Mouse (Mus musculus): ENCODE results near the gene Sgpl1. TPM values are rescaled to one million over a fixed set of nuclear protein-coding genes. Genes with fewer than 3 reads are reported as not detected.

The Sgpl1 gene
- polyA plus RNA-seq, 1 experiment from 2014 or later, result 39.0 TPM

DNA sequence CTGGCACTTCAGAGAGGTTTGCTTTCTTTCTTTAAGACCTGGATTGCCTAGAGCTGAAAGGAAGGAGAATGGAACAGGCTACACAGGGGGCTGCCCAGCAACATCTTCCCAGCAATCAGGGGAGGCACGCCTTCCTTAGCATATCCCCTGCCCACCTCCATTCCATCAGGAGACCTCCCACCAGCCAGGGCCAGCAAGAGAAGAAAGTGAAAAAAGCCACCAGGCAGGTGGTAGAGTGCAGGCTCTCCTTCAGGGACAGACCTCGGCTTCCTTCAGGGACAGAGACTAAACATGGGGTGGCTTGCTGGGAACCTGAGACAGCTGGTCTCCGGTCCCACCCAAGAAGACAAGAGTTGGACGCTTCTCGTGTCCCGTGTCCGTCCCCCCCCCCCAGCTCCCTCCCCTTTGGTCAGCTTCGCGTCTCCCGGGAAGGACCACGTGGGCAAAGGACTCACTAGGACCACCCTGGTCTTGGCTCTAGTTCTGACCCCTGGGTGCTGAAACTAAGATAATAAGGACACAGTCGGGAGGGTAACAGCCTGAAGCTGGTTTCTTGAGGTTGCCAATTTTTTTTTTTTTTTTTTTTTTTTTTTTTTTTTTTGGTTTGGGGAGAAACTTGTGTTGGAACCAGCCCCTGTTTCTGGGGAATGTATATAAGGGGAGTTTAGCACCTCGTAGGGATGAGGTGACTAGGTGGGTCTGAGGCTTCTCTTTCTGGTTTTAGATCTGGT is 27.4 kb upstream of the Sgpl1 start:
- no peaks in the 10 kb centered on the region for H3K36me3 ChIP-seq
- 0 out of 2 replicates have a peak, but pooled peaks cover 5% of the 10 kb centered on the region for H3K27me3 ChIP-seq (replicated peaks)
- H3K9me3 ChIP-seq (replicated peaks), result no peaks in the 10 kb centered on the region
- H3K9ac ChIP-seq (replicated peaks), result no peak overlapping the region
- WGBS, result 39% methylated on average over 13 of the region's 13 CpGs
- H3K27ac ChIP-seq (replicated peaks), result no peak overlapping the region
- H3K4me2 ChIP-seq, result no peak overlapping the region
- H3K4me1 ChIP-seq, result peaks cover 3% of the 10 kb centered on the region; the same call in 1 of the 2 replicates
- ATAC-seq (ENCODE audit: low FRiP score), result no peak
- no peak overlapping the region for H3K4me3 ChIP-seq (replicated peaks)

DNA sequence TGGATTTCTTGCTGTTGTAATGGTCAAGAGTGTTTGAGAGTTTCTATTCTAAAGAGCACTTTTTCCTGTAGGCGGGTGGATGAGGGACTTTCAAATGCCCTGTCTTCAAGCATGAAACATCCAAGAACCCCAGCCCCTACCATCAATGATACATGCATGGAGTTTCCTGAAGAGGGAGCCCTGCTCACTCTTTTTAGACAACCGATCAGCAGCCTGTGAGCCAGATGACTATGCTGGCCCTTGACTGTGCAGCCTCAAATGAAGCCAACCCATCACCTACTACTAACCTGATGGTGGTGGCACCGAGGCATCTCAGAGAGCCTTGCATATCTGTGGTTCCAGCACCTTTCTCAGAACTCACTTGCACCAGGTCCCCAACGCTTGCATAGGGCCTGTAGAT is 25.0 kb upstream of the Sgpl1 start:
- Histone ChIP-seq H3K36me3 (no peaks in the 10 kb centered on the region), H3K27ac (replicated peaks) (no peak overlapping the region), H3K9ac (replicated peaks) (no peak overlapping the region), H3K4me3 (replicated peaks) (no peak overlapping the region), H3K4me2 (no peak overlapping the region), H3K27me3 (replicated peaks) (0 out of 2 replicates have a peak, but pooled peaks cover 5% of the 10 kb centered on the region), H3K9me3 (replicated peaks) (no peaks in the 10 kb centered on the region), H3K4me1 (peaks cover 3% of the 10 kb centered on the region; the same call in 1 of the 2 replicates)
- ATAC-seq (ENCODE audit: low FRiP score), result no peak
- WGBS, result 88% methylated on average over 4 of the region's 4 CpGs

DNA sequence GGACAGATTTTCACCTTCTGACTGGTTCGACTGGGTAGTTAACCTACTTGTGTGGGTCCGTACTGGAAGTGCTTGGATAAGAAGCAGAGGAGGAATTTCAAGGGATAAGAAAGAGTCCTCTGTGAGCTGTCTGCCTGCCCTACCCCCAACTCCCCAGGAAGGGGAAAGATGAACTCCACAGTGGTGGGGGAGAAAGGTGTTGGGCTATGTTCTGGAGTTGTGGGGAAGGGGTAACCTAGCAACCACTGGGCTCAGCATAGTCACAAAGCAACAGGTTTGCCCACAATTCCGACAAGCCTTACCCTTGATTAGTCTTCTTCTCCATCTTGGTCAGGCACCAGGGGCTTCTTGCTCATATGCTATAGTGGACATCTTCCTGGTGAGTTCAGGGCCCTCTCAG is 24.2 kb upstream of the Sgpl1 start, which contains the start of gene Tbata:
Gene Tbata (plus strand): TSS at position 301 of the 400 bp plus-strand sequence.
- WGBS, result 65% methylated on average over 3 of the region's 3 CpGs
- Histone ChIP-seq H3K27me3 (replicated peaks) (0 out of 2 replicates have a peak, but pooled peaks cover 3% of the 10 kb centered on the region), H3K36me3 (no peaks in the 10 kb centered on the region), H3K9ac (replicated peaks) (no peak within 1 kb of the TSS), H3K27ac (replicated peaks) (no peak within 1 kb of the TSS), H3K4me3 (replicated peaks) (no peak within 1 kb of the TSS), H3K4me1 (peaks cover 3% of the 10 kb centered on the region; the same call in 1 of the 2 replicates), H3K9me3 (replicated peaks) (no peaks in the 10 kb centered on the region), H3K4me2 (no peak within 1 kb of the TSS)
- no peak for ATAC-seq (ENCODE audit: low FRiP score)

DNA sequence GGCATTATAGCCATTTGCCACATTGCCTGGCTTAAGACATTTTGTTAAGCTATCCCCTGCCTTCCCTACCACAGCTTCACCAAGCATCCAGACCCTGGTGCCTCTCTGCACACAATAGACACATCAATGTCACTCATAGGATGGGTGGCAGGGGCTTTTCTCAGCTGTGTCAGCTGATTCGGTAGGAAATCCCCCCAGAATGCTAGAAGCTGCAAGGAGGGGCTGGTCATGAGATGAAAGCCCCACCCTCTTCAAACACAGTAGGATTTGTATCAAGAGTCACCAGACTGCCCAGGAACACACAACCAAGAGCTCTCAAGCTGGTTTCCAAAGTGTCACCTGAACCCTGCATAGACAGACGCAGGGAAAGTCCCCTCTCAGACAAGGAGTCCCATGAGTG is 20.9 kb upstream of the Sgpl1 start:
- Histone ChIP-seq H3K9ac (replicated peaks) (no peak overlapping the region), H3K4me2 (no peak overlapping the region), H3K9me3 (replicated peaks) (no peaks in the 10 kb centered on the region), H3K27me3 (replicated peaks) (no peaks in the 10 kb centered on the region), H3K36me3 (no peaks in the 10 kb centered on the region), H3K4me3 (replicated peaks) (no peak overlapping the region), H3K4me1 (no peaks in the 10 kb centered on the region), H3K27ac (replicated peaks) (no peak overlapping the region)
- ATAC-seq (ENCODE audit: low FRiP score), result no peak
- 82% methylated on average over 2 of the region's 2 CpGs for WGBS

DNA sequence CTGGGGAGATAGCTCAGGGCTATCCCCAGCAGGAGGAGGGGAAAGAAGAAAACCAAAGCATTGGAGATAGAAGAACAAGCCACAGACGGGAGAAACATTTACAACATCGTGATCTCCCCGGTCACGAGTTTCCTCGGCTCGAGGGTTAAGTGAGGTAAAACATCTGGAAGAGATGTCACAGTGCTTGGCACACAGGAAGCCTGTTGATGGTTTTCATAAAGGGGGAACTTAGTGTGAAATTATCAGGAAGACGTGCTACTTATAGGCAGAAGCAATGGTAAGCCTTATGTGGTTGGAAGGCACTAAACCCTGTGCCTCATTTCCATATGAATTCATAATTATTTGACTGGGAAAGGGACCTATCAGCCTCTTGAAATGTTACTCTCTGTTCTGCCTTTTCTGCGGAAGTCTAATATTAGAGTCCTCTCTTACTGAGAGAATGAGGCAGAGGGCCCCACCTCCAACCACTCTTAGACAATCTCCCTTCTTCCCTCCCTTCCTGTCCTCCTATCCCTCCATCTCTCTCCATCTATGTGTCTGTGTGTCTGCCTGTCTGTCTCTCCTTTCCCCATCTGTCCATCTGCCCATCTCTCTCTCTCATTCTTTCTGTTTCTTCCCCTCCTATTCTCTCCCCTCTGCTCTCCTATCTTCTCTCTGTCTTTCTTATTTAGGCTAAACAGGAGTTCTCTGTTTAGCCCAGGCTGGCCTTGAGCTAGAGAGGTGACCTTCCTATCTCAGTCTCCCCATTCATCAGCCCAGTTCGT is 20.0 kb upstream of the Sgpl1 start:
- H3K4me2 ChIP-seq, result no peak overlapping the region
- H3K4me1 ChIP-seq, result no peaks in the 10 kb centered on the region
- no peak overlapping the region for H3K9ac ChIP-seq (replicated peaks)
- H3K27me3 ChIP-seq (replicated peaks), result no peaks in the 10 kb centered on the region
- H3K4me3 ChIP-seq (replicated peaks), result no peak overlapping the region
- ATAC-seq (ENCODE audit: low FRiP score), result no peak
- H3K27ac ChIP-seq (replicated peaks), result no peak overlapping the region
- H3K36me3 ChIP-seq, result no peaks in the 10 kb centered on the region
- no peaks in the 10 kb centered on the region for H3K9me3 ChIP-seq (replicated peaks)
- 72% methylated on average over 9 of the region's 9 CpGs for WGBS

DNA sequence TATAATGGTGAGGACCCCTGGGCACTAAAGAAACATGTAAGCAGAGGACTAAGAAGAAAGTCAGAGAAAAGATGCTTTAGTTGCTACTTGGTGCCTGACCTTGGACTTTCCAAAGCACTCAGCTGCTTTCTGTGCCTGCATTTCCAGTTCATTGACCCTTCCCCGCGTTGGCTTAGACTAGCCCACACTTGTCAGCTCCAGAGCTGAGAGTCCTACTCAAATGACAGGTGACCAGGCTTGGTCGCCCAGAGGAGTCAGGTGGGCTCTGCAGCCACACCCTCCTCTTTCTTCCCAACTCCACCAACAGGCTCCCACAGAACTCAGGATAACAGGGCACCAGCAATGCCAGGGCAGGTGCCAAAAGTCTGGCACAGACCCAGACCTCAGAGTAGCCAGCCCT is 14.9 kb upstream of the Sgpl1 start:
- H3K9me3 ChIP-seq (replicated peaks), result no peaks in the 10 kb centered on the region
- H3K9ac ChIP-seq (replicated peaks), result no peak overlapping the region
- ATAC-seq (ENCODE audit: low FRiP score), result no peak
- H3K4me3 ChIP-seq (replicated peaks), result no peak overlapping the region
- 72% methylated on average over 3 of the region's 3 CpGs for WGBS
- H3K27ac ChIP-seq (replicated peaks), result no peak overlapping the region
- no peak overlapping the region for H3K4me2 ChIP-seq
- H3K4me1 ChIP-seq, result no peaks in the 10 kb centered on the region
- no peaks in the 10 kb centered on the region for H3K27me3 ChIP-seq (replicated peaks)
- H3K36me3 ChIP-seq, result no peaks in the 10 kb centered on the region

DNA sequence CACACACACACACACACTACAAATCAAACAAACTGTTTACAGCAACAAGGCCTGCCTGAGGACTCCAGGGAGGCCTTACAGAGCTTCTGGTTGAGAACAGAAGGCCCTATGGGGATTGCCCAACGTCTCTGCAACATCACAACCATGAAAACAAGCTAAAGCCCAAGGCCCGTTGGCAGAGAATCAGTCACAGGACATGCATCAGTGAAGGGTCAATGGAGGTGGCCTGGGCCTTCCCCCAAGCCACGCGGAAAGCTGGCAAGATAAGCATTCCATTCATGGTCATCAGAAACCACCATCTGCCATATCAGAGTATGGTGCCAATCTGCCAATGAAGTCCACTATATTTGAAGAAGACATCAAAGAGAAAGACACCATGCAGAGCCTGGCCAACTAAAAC is 13.2 kb upstream of the Sgpl1 start:
- no peak overlapping the region for H3K4me2 ChIP-seq
- no peaks in the 10 kb centered on the region for H3K4me1 ChIP-seq
- H3K36me3 ChIP-seq, result no peaks in the 10 kb centered on the region
- H3K27ac ChIP-seq (replicated peaks), result no peak overlapping the region
- H3K9me3 ChIP-seq (replicated peaks), result no peaks in the 10 kb centered on the region
- H3K9ac ChIP-seq (replicated peaks), result no peak overlapping the region
- WGBS, result 83% methylated on average over 4 of the region's 4 CpGs
- no peak for ATAC-seq (ENCODE audit: low FRiP score)
- H3K27me3 ChIP-seq (replicated peaks), result no peaks in the 10 kb centered on the region
- H3K4me3 ChIP-seq (replicated peaks), result no peak overlapping the region

DNA sequence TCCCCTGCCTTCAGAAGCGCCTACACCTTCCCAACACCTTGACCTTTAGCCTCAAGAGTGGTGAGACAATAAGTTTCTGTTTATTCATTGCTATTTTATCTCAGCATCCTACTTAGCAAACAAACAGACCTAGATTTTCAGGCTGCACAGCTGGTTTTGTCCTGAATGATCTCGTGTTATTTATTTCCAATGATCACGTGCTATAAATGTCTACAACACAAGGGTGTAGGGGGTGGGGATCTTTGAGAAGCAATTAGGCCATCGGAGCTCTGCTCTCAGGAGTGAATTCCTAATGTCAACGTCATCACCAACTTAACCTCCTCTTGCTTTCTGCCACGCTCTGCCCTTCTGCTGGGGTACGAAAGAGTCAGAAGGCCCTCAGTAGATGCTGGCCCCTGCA is 12.6 kb upstream of the Sgpl1 start:
- Histone ChIP-seq H3K9me3 (replicated peaks) (no peaks in the 10 kb centered on the region), H3K36me3 (no peaks in the 10 kb centered on the region), H3K27me3 (replicated peaks) (no peaks in the 10 kb centered on the region), H3K4me3 (replicated peaks) (no peak overlapping the region), H3K27ac (replicated peaks) (no peak overlapping the region), H3K4me1 (no peaks in the 10 kb centered on the region), H3K4me2 (no peak overlapping the region), H3K9ac (replicated peaks) (no peak overlapping the region)
- ATAC-seq (ENCODE audit: low FRiP score), result no peak
- 75% methylated on average over 7 of the region's 7 CpGs for WGBS

DNA sequence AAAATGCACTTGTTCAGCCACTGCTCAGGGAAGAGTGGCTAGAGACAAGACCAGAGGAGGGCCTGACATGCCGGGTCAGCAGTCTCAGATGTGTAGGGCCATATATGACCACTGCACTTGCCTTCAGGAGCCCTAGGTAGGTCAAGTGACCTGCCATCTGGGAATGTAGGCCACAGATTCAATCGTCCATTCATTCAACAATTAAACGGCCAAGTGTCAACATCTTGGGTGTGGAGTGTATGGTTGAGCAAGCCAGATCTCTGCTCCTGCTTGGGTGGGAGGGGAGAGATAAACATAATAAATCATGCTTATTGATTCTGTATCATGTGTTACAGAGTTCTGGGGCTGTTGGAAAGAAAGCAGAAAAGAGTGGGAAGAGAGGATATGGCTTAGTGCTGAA is 11.1 kb upstream of the Sgpl1 start:
- no peak overlapping the region for H3K9ac ChIP-seq (replicated peaks)
- H3K36me3 ChIP-seq, result no peaks in the 10 kb centered on the region
- H3K4me1 ChIP-seq, result no peaks in the 10 kb centered on the region
- 81% methylated on average over 3 of the region's 3 CpGs for WGBS
- ATAC-seq (ENCODE audit: low FRiP score), result no peak
- H3K27me3 ChIP-seq (replicated peaks), result no peaks in the 10 kb centered on the region
- H3K4me3 ChIP-seq (replicated peaks), result no peak overlapping the region
- no peak overlapping the region for H3K4me2 ChIP-seq
- H3K9me3 ChIP-seq (replicated peaks), result no peaks in the 10 kb centered on the region
- no peak overlapping the region for H3K27ac ChIP-seq (replicated peaks)

DNA sequence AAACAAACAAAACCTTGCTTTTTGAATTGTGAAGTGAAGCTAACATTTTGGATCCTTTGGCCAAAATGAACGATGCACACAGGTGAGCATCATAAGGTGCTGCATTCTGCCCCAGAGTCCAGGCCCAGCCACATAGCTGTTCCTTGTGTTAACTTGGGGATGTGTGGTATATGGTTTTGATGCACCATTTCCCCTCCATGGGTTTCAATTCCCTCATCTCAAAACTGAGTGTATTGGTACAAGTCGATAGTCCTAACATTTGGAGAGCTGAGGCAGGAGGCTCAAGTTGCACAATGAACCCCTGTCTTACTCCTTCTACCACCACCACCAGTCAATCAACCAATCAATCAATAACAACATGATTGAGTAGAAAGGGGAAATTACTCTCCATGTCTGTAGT is 8.9 kb upstream of the Sgpl1 start:
- no peaks in the 10 kb centered on the region for H3K4me1 ChIP-seq
- no peak for ATAC-seq (ENCODE audit: low FRiP score)
- no peaks in the 10 kb centered on the region for H3K9me3 ChIP-seq (replicated peaks)
- H3K27ac ChIP-seq (replicated peaks), result no peak overlapping the region
- WGBS, result 88% methylated on average over 2 of the region's 2 CpGs
- H3K27me3 ChIP-seq (replicated peaks), result no peaks in the 10 kb centered on the region
- H3K36me3 ChIP-seq, result no peaks in the 10 kb centered on the region
- H3K4me2 ChIP-seq, result no peak overlapping the region
- H3K4me3 ChIP-seq (replicated peaks), result no peak overlapping the region
- no peak overlapping the region for H3K9ac ChIP-seq (replicated peaks)

DNA sequence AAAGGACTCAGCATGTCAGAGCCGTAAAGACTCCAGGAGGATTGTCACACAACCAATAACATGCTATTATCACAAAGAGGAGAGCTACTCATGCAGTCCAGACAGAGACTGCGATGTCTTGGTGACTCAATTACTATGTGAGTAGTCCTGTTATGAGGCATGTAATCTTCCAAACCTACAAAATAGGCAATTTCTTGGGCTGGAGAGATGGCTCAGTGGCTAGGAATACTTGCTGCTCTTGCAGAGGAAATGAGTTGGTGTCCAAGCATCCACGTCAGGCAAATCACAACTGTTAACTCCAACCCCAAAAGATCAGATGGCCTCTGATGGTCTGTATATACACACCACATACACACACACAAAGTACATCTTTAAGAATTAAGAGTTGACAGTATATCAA is 8.1 kb upstream of the Sgpl1 start:
- H3K4me1 ChIP-seq, result no peaks in the 10 kb centered on the region
- H3K4me3 ChIP-seq (replicated peaks), result no peak overlapping the region
- no peak overlapping the region for H3K4me2 ChIP-seq
- 78% methylated on average over 3 of the region's 3 CpGs for WGBS
- no peak overlapping the region for H3K27ac ChIP-seq (replicated peaks)
- H3K36me3 ChIP-seq, result no peaks in the 10 kb centered on the region
- no peak overlapping the region for H3K9ac ChIP-seq (replicated peaks)
- ATAC-seq (ENCODE audit: low FRiP score), result no peak
- H3K27me3 ChIP-seq (replicated peaks), result no peaks in the 10 kb centered on the region
- H3K9me3 ChIP-seq (replicated peaks), result no peaks in the 10 kb centered on the region

DNA sequence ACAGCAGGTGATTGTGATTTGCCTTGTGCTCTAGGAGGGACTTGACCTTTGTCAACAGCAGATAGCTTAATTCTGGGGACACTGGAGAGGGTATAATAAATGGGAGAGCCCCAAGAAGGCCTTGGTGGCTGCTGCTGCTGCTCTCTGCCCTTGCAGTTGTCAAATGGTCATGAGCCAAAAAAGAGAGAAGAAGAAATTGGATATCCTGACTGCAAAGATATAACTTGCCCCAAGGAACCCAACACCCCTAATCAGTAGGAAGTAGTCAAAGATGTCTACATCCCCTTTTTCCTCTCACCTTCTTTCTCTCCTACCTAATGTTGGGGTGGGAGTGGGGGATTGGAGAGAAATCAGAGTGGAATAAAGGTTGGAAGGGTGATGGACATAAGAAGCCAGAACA is 4.6 kb upstream of the Sgpl1 start:
- Histone ChIP-seq H3K4me1 (0 out of 2 replicates have a peak, but pooled peaks cover 5% of the 10 kb centered on the region), H3K27ac (replicated peaks) (no peak overlapping the region)
- no peak for ATAC-seq (ENCODE audit: low FRiP score)

More for the DNA sequence above, 4.6 kb upstream of the Sgpl1 start:
- no peaks in the 10 kb centered on the region for H3K9me3 ChIP-seq (replicated peaks)
- no peaks in the 10 kb centered on the region for H3K36me3 ChIP-seq
- no peak overlapping the region for H3K4me2 ChIP-seq
- no peak overlapping the region for H3K9ac ChIP-seq (replicated peaks)
- no peak overlapping the region for H3K4me3 ChIP-seq (replicated peaks)
- no peaks in the 10 kb centered on the region for H3K27me3 ChIP-seq (replicated peaks)

Data from neural tube, embryonic 15.5 days (tissue).